Mouse (Mus musculus) heart, embryonic 15.5 days (tissue): ENCODE results near the gene Gpr61. TPM values are rescaled to one million over a fixed set of nuclear protein-coding genes. Genes with fewer than 3 reads are reported as not detected.

Experiments
- ATAC-seq: fragments of 200-750 bp; cut with Nextera tagmentation; replicated peaks from 2 replicates; pipeline ENCODE4 v1.8.0; 2017; ENCODE audit warnings: low read depth, moderate TSS enrichment; ENCODE audit not compliant: insufficient number of reproducible peaks, insufficient read depth, low FRiP score
- H3K27ac ChIP-seq: fragments of 300-500 bp; sonication (generic); 2 replicates; pipeline ENCODE4 v1.5.1; 2015; ENCODE audit warnings: mild to moderate bottlenecking, inconsistent platforms
- H3K27me3 ChIP-seq: fragments of 300-500 bp; sonication (generic); 2 replicates; pipeline ENCODE4 v1.6.1; 2015; ENCODE audit warnings: inconsistent platforms
- H3K36me3 ChIP-seq: fragments of 300-500 bp; sonication (generic); 2 replicates; pipeline ENCODE4 v1.6.1; 2015; ENCODE audit warnings: mild to moderate bottlenecking, inconsistent platforms
- H3K4me1 ChIP-seq: fragments of 300-500 bp; sonication (generic); replicated peaks from 2 replicates; pipeline ENCODE4 v1.6.1; 2015; ENCODE audit warnings: inconsistent platforms
- H3K4me2 ChIP-seq: fragments of 300-500 bp; sonication (generic); 2 replicates; pipeline ENCODE4 v1.6.1; 2015; ENCODE audit warnings: inconsistent platforms, mild to moderate bottlenecking, moderate library complexity
- H3K4me3 ChIP-seq: fragments of 300-500 bp; sonication (generic); 2 replicates; pipeline ENCODE4 v1.5.1; 2015; ENCODE audit warnings: mild to moderate bottlenecking, inconsistent platforms
- H3K9ac ChIP-seq: fragments of 300-500 bp; sonication (generic); 2 replicates; pipeline ENCODE4 v1.6.1; 2015; ENCODE audit warnings: mild to moderate bottlenecking, inconsistent platforms
- H3K9me3 ChIP-seq: fragments of 300-500 bp; sonication (generic); replicated peaks from 2 replicates; pipeline ENCODE4 v1.6.1; 2016; ENCODE audit warnings: inconsistent platforms
- WGBS: fragments of 180-500 bp; shearing (Covaris S2); methylation state at CpG from one replicate; pipeline ENCODE4 v1.1.7; 2015; ENCODE audit warnings: mixed read lengths; 5-methylcytosine and 5-hydroxymethylcytosine counted together
- polyA plus RNA-seq: library from polyadenylated mRNA; unstranded; fragments of >200 nt; fragmentation: Nextera tagmentation; extraction: Ambion mirVana; gene quantifications from 2 replicates; pipeline ENCODE4 v1.2.1, GENCODE M21; 2015

The Gpr61 gene
- 0.05 and 0.16 TPM in 2 replicates for polyA plus RNA-seq

GRCm38 (mm10) chr3:108154656-108155055, at the start of gene Gpr61:
Gene Gpr61 (minus strand): TSS chr3:108154882.
- H3K9ac ChIP-seq, result no peak within 1 kb of the TSS

GRCm38 (mm10) chr3:108204470-108204869, 49.8 kb upstream of the Gpr61 start:
- Histone ChIP-seq H3K27ac (no peak overlapping the region), H3K9ac (no peak overlapping the region), H3K36me3 (peaks cover 38% of the 10 kb centered on the region), H3K4me1 (peaks cover 21% of the 10 kb centered on the region), H3K9me3 (no peaks in the 10 kb centered on the region), H3K4me2 (no peak overlapping the region), H3K27me3 (no peaks in the 10 kb centered on the region), H3K4me3 (no peak overlapping the region)
- no peak for ATAC-seq
- WGBS, result 81% methylated on average over 11 of the region's 11 CpGs

More at GRCm38 (mm10) chr3:108154656-108155055, at the start of gene Gpr61:
- no peak within 1 kb of the TSS for H3K27ac ChIP-seq
- no peak within 1 kb of the TSS for H3K4me2 ChIP-seq
- no peaks in the 10 kb centered on the region for H3K9me3 ChIP-seq
- no peaks in the 10 kb centered on the region for H3K27me3 ChIP-seq
- no peak within 1 kb of the TSS for H3K4me3 ChIP-seq
- WGBS, result 37% methylated on average over 4 of the region's 4 CpGs
- no peak for ATAC-seq
- H3K36me3 ChIP-seq, result no peaks in the 10 kb centered on the region
- peaks cover 21% of the 10 kb centered on the region for H3K4me1 ChIP-seq

- H3K4me1 ChIP-seq, result peaks cover 14% of the 10 kb centered on the region
- no peak for ATAC-seq
- 81% methylated on average over 11 of the region's 11 CpGs for WGBS
- no peaks in the 10 kb centered on the region for H3K9me3 ChIP-seq
- no peaks in the 10 kb centered on the region for H3K27me3 ChIP-seq
- H3K36me3 ChIP-seq, result peaks cover 38% of the 10 kb centered on the region
- no peak overlapping the region for H3K27ac ChIP-seq
- H3K9ac ChIP-seq, result no peak overlapping the region
- H3K4me2 ChIP-seq, result no peak overlapping the region
- H3K4me3 ChIP-seq, result no peak overlapping the region
These were observed 49.1 kb upstream of the Gpr61 start for GRCm38 (mm10) chr3:108203621-108204325.

GRCm38 (mm10) chr3:108203212-108203611, 48.5 kb upstream of the Gpr61 start:
- no peak overlapping the region for H3K4me3 ChIP-seq
- no peak for ATAC-seq
- WGBS, result 91% methylated on average over 13 of the region's 13 CpGs
- H3K36me3 ChIP-seq, result peaks cover 38% of the 10 kb centered on the region
- no peak overlapping the region for H3K27ac ChIP-seq
- H3K27me3 ChIP-seq, result no peaks in the 10 kb centered on the region
- H3K9me3 ChIP-seq, result no peaks in the 10 kb centered on the region
- peaks cover 13% of the 10 kb centered on the region for H3K4me1 ChIP-seq
- no peak overlapping the region for H3K4me2 ChIP-seq
- H3K9ac ChIP-seq, result no peak overlapping the region

GRCm38 (mm10) chr3:108202506-108202905, 47.8 kb upstream of the Gpr61 start:
- Histone ChIP-seq H3K4me2 (no peak overlapping the region), H3K4me3 (no peak overlapping the region), H3K9me3 (no peaks in the 10 kb centered on the region), H3K4me1 (peaks cover 14% of the 10 kb centered on the region), H3K9ac (no peak overlapping the region), H3K27ac (no peak overlapping the region), H3K36me3 (peaks cover 38% of the 10 kb centered on the region), H3K27me3 (no peaks in the 10 kb centered on the region)
- no peak for ATAC-seq

GRCm38 (mm10) chr3:108200329-108201323, 45.9 kb upstream of the Gpr61 start, which contains the start of gene Cyb561d1:
Gene Cyb561d1 (minus strand): TSS chr3:108201212.
- H3K9ac ChIP-seq, result peak within 1 kb of the TSS; percentile 62
- peak within 1 kb of the TSS; percentile 87 for H3K27ac ChIP-seq
- peaks cover 28% of the 10 kb centered on the region for H3K4me1 ChIP-seq
- 2% methylated on average over 44 of the region's 44 CpGs for WGBS
- ATAC-seq, result peak; percentile 90
- H3K9me3 ChIP-seq, result no peaks in the 10 kb centered on the region
- peaks cover 28% of the 10 kb centered on the region for H3K36me3 ChIP-seq
- peak within 1 kb of the TSS; percentile 64 for H3K4me2 ChIP-seq
- peak within 1 kb of the TSS; percentile 70 for H3K4me3 ChIP-seq
- no peaks in the 10 kb centered on the region for H3K27me3 ChIP-seq

- Histone ChIP-seq H3K4me2 (no peak overlapping the region), H3K4me1 (peaks cover 30% of the 10 kb centered on the region), H3K36me3 (peaks cover 15% of the 10 kb centered on the region; the same call in 1 of the 2 replicates), H3K27ac (peak overlapping the region; percentile 87; the same call in 1 of the 2 replicates), H3K9ac (no peak overlapping the region), H3K27me3 (no peaks in the 10 kb centered on the region), H3K4me3 (no peak overlapping the region), H3K9me3 (no peaks in the 10 kb centered on the region)
- 91% methylated on average over 6 of the region's 6 CpGs for WGBS
- no peak for ATAC-seq
These were observed 44.5 kb upstream of the Gpr61 start for GRCm38 (mm10) chr3:108199231-108199630.

- H3K9me3 ChIP-seq, result no peaks in the 10 kb centered on the region
- WGBS, result 21% methylated on average over 14 of the region's 14 CpGs
- H3K9ac ChIP-seq, result no peak overlapping the region
- peak overlapping the region; percentile 2; the same call in 1 of the 2 replicates for H3K4me3 ChIP-seq
- ATAC-seq, result no peak
- H3K36me3 ChIP-seq, result 0 out of 2 replicates have a peak, but pooled peaks cover 4% of the 10 kb centered on the region
- 0 out of 2 replicates have a peak overlapping the region, but pooled peaks have one; percentile 13 for H3K27ac ChIP-seq
- H3K4me2 ChIP-seq, result peak overlapping the region; percentile 34
- peaks cover 33% of the 10 kb centered on the region for H3K4me1 ChIP-seq
- no peaks in the 10 kb centered on the region for H3K27me3 ChIP-seq
These were observed 42.4 kb upstream of the Gpr61 start for GRCm38 (mm10) chr3:108197066-108197497.

- no peak for ATAC-seq
- no peaks in the 10 kb centered on the region for H3K9me3 ChIP-seq
- H3K4me3 ChIP-seq, result no peak overlapping the region
- peak overlapping the region; percentile 13; the same call in 1 of the 2 replicates for H3K27ac ChIP-seq
- H3K27me3 ChIP-seq, result no peaks in the 10 kb centered on the region
- H3K4me2 ChIP-seq, result no peak overlapping the region
- WGBS, result 54% methylated on average over 7 of the region's 7 CpGs
- no peaks in the 10 kb centered on the region for H3K36me3 ChIP-seq
- H3K4me1 ChIP-seq, result peaks cover 26% of the 10 kb centered on the region
- no peak overlapping the region for H3K9ac ChIP-seq
These were observed 41.4 kb upstream of the Gpr61 start for GRCm38 (mm10) chr3:108195941-108196590.

- H3K27me3 ChIP-seq, result no peaks in the 10 kb centered on the region
- ATAC-seq, result no peak
- H3K36me3 ChIP-seq, result no peaks in the 10 kb centered on the region
- no peak overlapping the region for H3K27ac ChIP-seq
- WGBS, result 83% methylated on average over 4 of the region's 4 CpGs
- no peak overlapping the region for H3K9ac ChIP-seq
- H3K4me2 ChIP-seq, result no peak overlapping the region
- peaks cover 25% of the 10 kb centered on the region for H3K4me1 ChIP-seq
- H3K9me3 ChIP-seq, result no peaks in the 10 kb centered on the region
- no peak overlapping the region for H3K4me3 ChIP-seq
These were observed 40.6 kb upstream of the Gpr61 start for GRCm38 (mm10) chr3:108195287-108195686.

GRCm38 (mm10) chr3:108193686-108194085, 39.0 kb upstream of the Gpr61 start:
- H3K4me1 ChIP-seq, result peaks cover 27% of the 10 kb centered on the region

More at GRCm38 (mm10) chr3:108193686-108194085, 39.0 kb upstream of the Gpr61 start:
- 37% methylated on average over 4 of the region's 4 CpGs for WGBS
- Histone ChIP-seq H3K4me2 (no peak overlapping the region), H3K4me3 (no peak overlapping the region), H3K36me3 (no peaks in the 10 kb centered on the region), H3K9ac (no peak overlapping the region), H3K27ac (no peak overlapping the region), H3K27me3 (no peaks in the 10 kb centered on the region), H3K9me3 (no peaks in the 10 kb centered on the region)
- no peak for ATAC-seq
